Mouse (Mus musculus) kidney, adult 2 months (tissue): ENCODE results near the gene Gm14325. TPM values are rescaled to one million over a fixed set of nuclear protein-coding genes. Genes with fewer than 3 reads are reported as not detected.
A peak's percentile ranks its signal among the peaks of the same experiment; 100 is the strongest.
"Not testable (repeated sequence)": the region's sequence is repeated elsewhere in the genome, so short reads cannot be mapped to it uniquely, and the experiment has no call there.

Experiments used
- DNase-seq: peaks from one replicate; pipeline ENCODE4 v3.0.0; 2021
- H3K27ac ChIP-seq: fragments of 200-500 bp; 2 replicates; pipeline ENCODE4 v1.5.1; 2012; ENCODE audit warnings: low read depth, low read length, control low read depth, inconsistent platforms; ENCODE audit not compliant: insufficient read depth
- H3K27me3 ChIP-seq: fragments of 200-500 bp; replicated peaks from 2 replicates; pipeline ENCODE4 v1.6.1; 2012; ENCODE audit warnings: mild to moderate bottlenecking, moderate library complexity, low read length, inconsistent platforms; ENCODE audit not compliant: control insufficient read depth, insufficient read depth
- H3K36me3 ChIP-seq: fragments of 200-500 bp; 2 replicates; pipeline ENCODE4 v1.6.1; 2012; ENCODE audit warnings: mild to moderate bottlenecking, moderate library complexity, low read length, inconsistent platforms; ENCODE audit not compliant: control insufficient read depth, insufficient read depth
- H3K4me1 ChIP-seq: fragments of 200-500 bp; 2 replicates; pipeline ENCODE4 v1.6.1; 2011; ENCODE audit warnings: low read length; ENCODE audit not compliant: control insufficient read depth, insufficient read depth
- H3K4me3 ChIP-seq: fragments of 200-500 bp; 2 replicates; pipeline ENCODE4 v1.5.1; 2011; ENCODE audit warnings: mild to moderate bottlenecking, low read depth, low read length, control low read depth; ENCODE audit not compliant: insufficient read depth
- WGBS: fragments of 180-500 bp; shearing (Covaris S2); methylation state at CpG from one replicate; pipeline ENCODE4 v1.1.7; 2018; 5-methylcytosine and 5-hydroxymethylcytosine counted together
- polyA plus RNA-seq: library from polyadenylated mRNA; depleted of rRNA; stranded (reverse); fragments of >200 nt; gene quantifications from 2 replicates; pipeline ENCODE4 v1.2.3, GENCODE M21; 2012; rRNA removed

The Gm14325 gene
- polyA plus RNA-seq: 11.7 and 12.6 TPM in 2 replicates

DNA sequence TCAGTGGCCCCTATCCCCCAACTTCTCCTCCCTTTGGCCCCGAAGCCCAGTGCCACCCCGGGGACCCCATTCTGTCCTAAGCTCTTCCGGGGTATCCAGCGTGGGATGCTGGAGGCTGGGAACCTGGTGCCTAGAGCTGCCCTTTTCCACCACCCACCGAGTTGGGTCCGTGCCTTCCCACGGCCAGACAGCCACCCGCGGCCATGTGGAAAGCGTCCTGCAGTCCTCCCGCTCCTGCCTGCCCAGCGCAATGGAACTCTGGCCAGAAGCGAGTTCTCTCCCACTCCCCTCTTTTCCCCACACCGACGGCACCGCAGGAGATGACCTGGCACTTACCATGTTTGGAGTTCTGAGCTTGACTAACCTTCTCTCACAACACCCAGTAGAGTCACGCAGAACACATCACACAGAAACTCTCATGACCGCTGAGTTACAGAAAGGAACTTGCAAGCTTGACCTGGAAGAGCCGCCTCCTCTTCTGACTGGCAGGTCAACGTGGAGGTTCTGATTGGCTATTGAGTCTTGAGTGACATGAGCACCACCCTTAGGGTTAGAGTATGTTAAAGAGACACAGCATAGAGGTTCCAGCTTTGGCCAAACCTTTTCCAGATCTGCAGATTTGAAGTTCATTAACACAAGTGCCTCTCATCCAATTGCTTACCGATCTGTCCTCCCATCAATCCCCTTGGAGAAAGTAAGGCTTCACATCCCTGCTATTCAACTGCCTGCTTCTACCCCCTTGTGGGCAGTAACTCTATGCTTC lies at the start of gene Gm14325:
Gene Gm14325 (minus strand): TSS at position 436 of the 763 bp plus-strand sequence.
- H3K36me3 ChIP-seq, H3K27ac ChIP-seq, H3K27me3 ChIP-seq, H3K4me1 ChIP-seq: not testable (repeated sequence)
- peak; percentile 92 for DNase-seq
- H3K4me3 ChIP-seq: peak within 1 kb of the TSS; percentile 58
- under 1% methylated on average over 18 of the region's 21 CpGs for WGBS

DNA sequence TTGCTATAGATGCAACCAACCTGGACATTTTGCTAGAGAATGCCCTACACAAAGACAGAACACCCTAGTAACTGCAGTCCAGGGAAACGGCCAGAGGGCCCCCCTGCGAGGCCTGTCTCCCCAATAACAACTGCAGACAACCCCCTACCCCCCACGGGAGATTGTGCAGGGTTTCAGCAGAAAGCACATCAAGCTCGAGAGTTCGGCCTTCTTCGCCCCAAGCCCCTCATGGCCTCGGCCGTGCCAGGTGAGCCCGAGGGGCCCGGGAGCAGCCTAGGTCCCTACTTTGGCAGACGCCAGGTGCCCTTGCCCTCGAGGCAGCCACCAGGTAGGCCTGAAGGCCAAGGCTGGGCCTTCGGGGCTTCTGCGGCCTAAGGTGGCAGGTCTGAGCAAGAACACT lies 47.6 kb upstream of the Gm14325 start:
- H3K4me1 ChIP-seq, H3K36me3 ChIP-seq, H3K27ac ChIP-seq, DNase-seq, H3K4me3 ChIP-seq, H3K27me3 ChIP-seq: not testable (repeated sequence)
- WGBS: 90% methylated on average over 14 of the region's 14 CpGs

DNA sequence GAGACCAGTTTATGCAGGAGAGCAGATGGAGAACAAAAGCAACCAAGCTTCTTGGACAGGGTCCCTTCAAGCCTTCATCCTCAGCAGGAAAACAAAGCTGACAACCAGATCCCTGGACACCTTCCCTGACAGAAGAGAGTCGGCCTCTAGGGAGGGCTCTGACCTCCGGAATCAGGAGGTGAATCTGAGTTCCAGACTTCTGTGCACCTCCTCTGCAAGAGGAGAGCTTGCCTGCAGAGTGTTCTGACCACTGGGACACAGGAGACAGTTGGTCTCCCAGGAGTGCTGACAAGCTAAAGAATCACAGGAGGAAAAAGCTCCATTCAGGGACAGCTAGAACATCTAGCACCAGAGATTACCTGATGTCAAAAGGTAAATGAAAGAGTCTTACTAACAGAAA lies 22.1 kb upstream of the Gm14325 start:
- H3K27me3 ChIP-seq, H3K27ac ChIP-seq, H3K36me3 ChIP-seq, DNase-seq, H3K4me3 ChIP-seq, H3K4me1 ChIP-seq: not testable (repeated sequence)
- 79% methylated on average over 2 of the region's 2 CpGs for WGBS

DNA sequence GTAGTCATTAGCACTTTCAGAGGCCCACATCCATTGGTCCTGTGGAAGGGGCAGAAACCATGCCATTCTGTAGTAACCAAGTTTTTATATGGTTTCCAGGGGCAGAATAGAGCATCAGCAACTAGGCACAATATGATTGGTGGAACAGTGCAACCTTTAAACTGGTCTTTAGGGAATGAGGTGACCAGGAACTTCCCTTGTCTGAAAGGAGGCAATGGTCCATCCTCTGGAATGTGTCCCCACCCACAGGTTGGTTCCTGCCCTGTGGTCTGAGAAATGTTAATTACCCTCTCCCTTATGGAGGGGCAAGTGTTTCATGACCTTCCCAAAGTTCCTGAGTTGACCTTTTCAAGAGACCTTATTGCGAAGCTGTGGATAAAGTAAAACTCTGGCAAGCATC lies 3.5 kb upstream of the Gm14325 start:
- H3K36me3 ChIP-seq, H3K4me1 ChIP-seq, H3K27ac ChIP-seq, DNase-seq, H3K27me3 ChIP-seq, H3K4me3 ChIP-seq: not testable (repeated sequence)
- 83% methylated on average over 1 of the region's 1 CpGs for WGBS

GRCm38 (mm10) chr2:177836756-177837155 lies 3.4 kb downstream of the Gm14325 start:
- not testable (repeated sequence) for H3K36me3 ChIP-seq, H3K4me1 ChIP-seq, H3K4me3 ChIP-seq, H3K27me3 ChIP-seq, H3K27ac ChIP-seq, DNase-seq

GRCm38 (mm10) chr2:177835733-177836536 lies 4.2 kb downstream of the Gm14325 start:
- WGBS: 95% methylated on average over 5 of the region's 5 CpGs

DNA sequence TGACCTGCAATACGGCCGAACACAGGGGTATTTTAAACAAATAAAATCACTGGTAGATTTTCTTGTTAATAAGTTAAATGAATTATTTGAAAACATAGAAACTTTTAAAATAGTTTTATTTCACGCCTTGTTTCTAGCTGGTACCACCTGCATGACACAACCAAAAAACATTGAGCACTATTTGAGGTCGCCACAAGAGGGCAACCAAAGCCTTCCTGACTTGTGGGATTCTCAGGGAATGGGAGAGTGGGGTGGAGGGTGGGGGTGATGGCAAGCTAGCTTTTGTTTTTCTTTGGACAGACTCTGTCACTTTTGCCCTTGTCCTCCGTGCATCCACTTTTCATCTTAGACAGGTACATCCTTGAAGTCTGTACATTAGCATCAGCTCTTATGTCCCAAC lies 18.2 kb downstream of the Gm14325 start:
- 76% methylated on average over 2 of the region's 5 CpGs for WGBS
- H3K4me1 ChIP-seq, DNase-seq, H3K27ac ChIP-seq, H3K36me3 ChIP-seq, H3K27me3 ChIP-seq, H3K4me3 ChIP-seq: not testable (repeated sequence)

More at GRCm38 (mm10) chr2:177835733-177836536, 4.2 kb downstream of the Gm14325 start:
- not testable (repeated sequence) for H3K27me3 ChIP-seq, H3K36me3 ChIP-seq, H3K4me3 ChIP-seq, DNase-seq, H3K27ac ChIP-seq, H3K4me1 ChIP-seq

DNA sequence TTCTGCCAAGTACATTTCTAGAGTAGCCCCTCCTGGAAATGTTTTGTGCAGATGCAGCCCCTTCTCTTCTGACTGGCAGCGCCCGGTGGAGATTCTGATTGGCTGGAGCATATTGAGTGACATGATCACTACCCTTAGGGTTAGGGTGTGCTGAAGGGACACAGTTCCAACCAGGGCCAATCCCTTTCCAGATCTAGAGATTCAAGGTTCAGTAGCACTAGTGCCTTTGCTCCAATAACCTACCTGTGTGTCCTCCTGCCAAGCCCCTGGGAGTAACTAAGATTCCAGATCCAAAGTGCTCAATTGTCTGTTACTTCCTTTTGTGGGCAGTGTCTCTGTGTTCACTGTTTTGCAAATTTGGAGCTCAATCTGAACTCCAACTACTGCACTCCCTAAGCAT lies 34.0 kb downstream of the Gm14325 start:
- not testable (repeated sequence) for H3K27ac ChIP-seq, H3K36me3 ChIP-seq, H3K4me1 ChIP-seq, H3K27me3 ChIP-seq, H3K4me3 ChIP-seq, DNase-seq
- no CpG with 5 or more reads among the region's 2 CpGs for WGBS

GRCm38 (mm10) chr2:177787351-177787750 lies 52.8 kb downstream of the Gm14325 start:
- H3K27ac ChIP-seq, H3K4me1 ChIP-seq, DNase-seq, H3K4me3 ChIP-seq, H3K27me3 ChIP-seq, H3K36me3 ChIP-seq: not testable (repeated sequence)
- whole genome bisulfite sequencing: 66% methylated on average over 1 of the region's 1 CpGs
